Mouse (Mus musculus) heart, embryonic 14.5 days (tissue): ENCODE measurements around the gene Slc35c1. TPM values are rescaled to one million over a fixed set of nuclear protein-coding genes. Genes with fewer than 3 reads are reported as not detected.
A peak's percentile ranks its signal among the peaks of the same experiment; 100 is the strongest.

Experiments
- ATAC-seq: fragments of 200-750 bp; cut with Nextera tagmentation; 2 replicates; pipeline ENCODE4 v1.8.0; 2017; ENCODE audit warnings: low read depth, moderate TSS enrichment; ENCODE audit not compliant: insufficient number of reproducible peaks, insufficient read depth, low FRiP score
- H3K27ac ChIP-seq, 2 experiments: fragments of 200-500 bp in 1 of 2; fragments of 300-500 bp in 1 of 2; sonication (generic) in 1 of 2; replicated peaks in 1 of 2; 2 replicates each; pipeline ENCODE4 v1.5.1; 2012 to 2014; ENCODE audit warnings: low read depth in 2 of 2, low read length in 2 of 2, control low read depth in 1 of 2, mild to moderate bottlenecking in 1 of 2, mixed read lengths in 1 of 2; ENCODE audit not compliant: control insufficient read depth in 1 of 2, insufficient read depth in 1 of 2
- H3K27me3 ChIP-seq: fragments of 300-500 bp; sonication (generic); 2 replicates; pipeline ENCODE4 v1.6.1; 2014; ENCODE audit warnings: mild to moderate bottlenecking, low read length, control low read depth; ENCODE audit not compliant: control insufficient read depth, insufficient read depth
- H3K36me3 ChIP-seq: fragments of 300-500 bp; sonication (generic); 2 replicates; pipeline ENCODE4 v1.6.1; 2014; ENCODE audit warnings: mild to moderate bottlenecking, control low read depth, low read length, mixed read lengths; ENCODE audit not compliant: control insufficient read depth, insufficient read depth
- H3K4me1 ChIP-seq, 2 experiments: fragments of 200-500 bp in 1 of 2; fragments of 300-500 bp in 1 of 2; sonication (generic) in 1 of 2; 2 replicates each; pipeline ENCODE4 v1.6.1; 2012 to 2014; ENCODE audit warnings: low read length in 2 of 2, control low read depth in 1 of 2, mixed read lengths in 1 of 2; ENCODE audit not compliant: control insufficient read depth in 2 of 2, insufficient read depth in 2 of 2
- H3K4me2 ChIP-seq: fragments of 300-500 bp; sonication (generic); 2 replicates; pipeline ENCODE4 v1.6.1; 2014; ENCODE audit warnings: mild to moderate bottlenecking, low read length
- H3K4me3 ChIP-seq, 2 experiments: fragments of 200-500 bp in 1 of 2; fragments of 300-500 bp in 1 of 2; sonication (generic) in 1 of 2; 2 replicates each; pipeline ENCODE4 v1.5.1; 2012 to 2014; ENCODE audit warnings: low read length in 2 of 2, mild to moderate bottlenecking in 2 of 2, control low read depth in 1 of 2, low read depth in 1 of 2, moderate library complexity in 1 of 2; ENCODE audit not compliant: control insufficient read depth in 1 of 2, insufficient read depth in 1 of 2
- H3K9ac ChIP-seq: fragments of 300-500 bp; sonication (generic); 2 replicates; pipeline ENCODE4 v1.6.1; 2014; ENCODE audit warnings: mild to moderate bottlenecking, low read length
- H3K9me3 ChIP-seq: fragments of 300-500 bp; sonication (generic); 2 replicates; pipeline ENCODE4 v1.6.1; 2016; ENCODE audit warnings: low read length, control low read depth; ENCODE audit not compliant: control insufficient read depth
- WGBS: fragments of 180-500 bp; shearing (Covaris S2); extraction: QIAGEN DNeasy Blood & Tissue Kit; methylation state at CpG from one replicate; pipeline ENCODE4 v1.1.7; 2014; 5-methylcytosine and 5-hydroxymethylcytosine counted together
- polyA plus RNA-seq: library from polyadenylated mRNA; unstranded; fragments of >200 nt; fragmentation: Nextera tagmentation; extraction: Ambion mirVana; gene quantifications from 2 replicates; pipeline ENCODE4 v1.2.1, GENCODE M21; 2014

The Slc35c1 gene
- 6.7 and 7.1 TPM in 2 replicates for polyA plus RNA-seq

- Histone ChIP-seq H3K9ac (peak within 1 kb of the TSS; percentile 80), H3K27me3 (peaks cover 4% of the 10 kb centered on the region; the same call in 1 of the 2 replicates), H3K27ac (peak within 1 kb of the TSS; percentile 28 to 75), H3K9me3 (no peaks in the 10 kb centered on the region), H3K36me3 (no peaks in the 10 kb centered on the region), H3K4me1 (peaks cover 9 to 29% of the 10 kb centered on the region in 2 experiments), H3K4me2 (peak within 1 kb of the TSS; percentile 99), H3K4me3 (peak within 1 kb of the TSS; percentile 90 to 93)
- 0 out of 2 replicates have a peak, but pooled peaks have one; percentile 5 for ATAC-seq
- 1% methylated on average over 34 of the region's 34 CpGs for WGBS
These were observed at the start of gene Slc35c1 for GRCm38 (mm10) chr2:92459921-92460707. Gene Slc35c1, minus strand, starts transcription at chr2:92460538.

GRCm38 (mm10) chr2:92505291-92505690 lies 45.0 kb upstream of the Slc35c1 start:
- Histone ChIP-seq H3K27me3 (no peaks in the 10 kb centered on the region), H3K4me3 (no peak overlapping the region), H3K36me3 (no peaks in the 10 kb centered on the region), H3K9ac (no peak overlapping the region), H3K9me3 (no peaks in the 10 kb centered on the region), H3K27ac (no peak overlapping the region), H3K4me1 (no peaks in the 10 kb centered on the region), H3K4me2 (no peak overlapping the region)
- WGBS, result 84% methylated on average over 7 of the region's 7 CpGs
- no peak for ATAC-seq

DNA sequence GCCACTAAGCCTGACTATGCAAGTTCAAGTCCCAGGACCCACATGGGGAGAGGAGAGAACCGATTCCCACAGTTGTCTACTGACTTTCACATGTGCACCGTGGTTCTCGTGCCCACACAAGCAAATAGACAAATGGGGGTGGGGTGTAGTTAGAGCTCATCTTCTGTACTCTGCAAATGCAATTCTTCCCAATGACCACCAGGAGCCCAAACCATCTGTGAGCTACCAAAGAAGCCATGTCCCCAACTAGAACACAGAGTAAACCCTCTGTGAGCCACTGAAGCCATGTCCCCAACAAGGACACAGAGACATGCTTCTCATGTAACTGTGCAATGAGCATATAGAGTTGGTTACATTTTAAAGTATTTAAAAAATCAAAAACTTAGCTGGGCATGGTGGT lies 43.1 kb upstream of the Slc35c1 start:
- H3K4me1 ChIP-seq, result no peaks in the 10 kb centered on the region
- WGBS, result 72% methylated on average over 3 of the region's 3 CpGs
- ATAC-seq, result no peak
- H3K9ac ChIP-seq, result no peak overlapping the region
- no peak overlapping the region for H3K27ac ChIP-seq
- H3K4me3 ChIP-seq, result no peak overlapping the region
- no peaks in the 10 kb centered on the region for H3K27me3 ChIP-seq
- no peak overlapping the region for H3K4me2 ChIP-seq
- H3K9me3 ChIP-seq, result no peaks in the 10 kb centered on the region
- H3K36me3 ChIP-seq, result no peaks in the 10 kb centered on the region

- no peak for ATAC-seq
- Histone ChIP-seq H3K4me2 (no peak overlapping the region), H3K36me3 (no peaks in the 10 kb centered on the region), H3K9me3 (no peaks in the 10 kb centered on the region), H3K4me3 (no peak overlapping the region), H3K9ac (no peak overlapping the region), H3K27ac (no peak overlapping the region), H3K4me1 (peaks cover 0 to 11% of the 10 kb centered on the region in 2 experiments; a peak in 1 of 4 replicates), H3K27me3 (peaks cover 7% of the 10 kb centered on the region; the same call in 1 of the 2 replicates)
- WGBS, result 75% methylated on average over 3 of the region's 3 CpGs
These were observed 39.5 kb upstream of the Slc35c1 start for GRCm38 (mm10) chr2:92499701-92500322.

DNA sequence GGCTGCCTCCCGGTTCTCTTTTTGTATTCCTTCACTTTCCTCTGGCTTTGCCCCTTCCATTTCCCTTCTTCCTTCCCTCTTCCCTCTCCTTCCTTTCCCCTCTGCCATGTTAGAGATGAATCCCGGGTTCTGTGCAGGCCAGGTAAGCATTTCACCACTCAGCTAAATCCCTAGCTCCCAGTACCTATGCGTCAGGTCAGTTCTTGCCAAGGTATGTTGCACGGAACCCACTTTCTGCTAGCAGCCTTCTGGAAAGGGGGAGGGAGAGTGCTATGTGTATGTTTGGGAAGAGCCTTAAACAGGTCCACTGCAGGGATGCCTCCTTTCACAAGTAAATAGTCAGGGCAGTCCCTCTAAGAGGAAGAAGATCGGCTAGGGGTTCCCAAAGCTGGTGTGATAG lies 36.8 kb upstream of the Slc35c1 start:
- H3K9ac ChIP-seq, result no peak overlapping the region
- H3K4me2 ChIP-seq, result no peak overlapping the region
- peaks cover 2 to 16% of the 10 kb centered on the region in 2 experiments; a peak in 3 of 4 replicates for H3K4me1 ChIP-seq
- peaks cover 7% of the 10 kb centered on the region; the same call in 1 of the 2 replicates for H3K27me3 ChIP-seq
- 68% methylated on average over 5 of the region's 5 CpGs for WGBS
- H3K36me3 ChIP-seq, result no peaks in the 10 kb centered on the region
- H3K4me3 ChIP-seq, result no peak overlapping the region
- no peak for ATAC-seq
- no peak overlapping the region for H3K27ac ChIP-seq
- no peaks in the 10 kb centered on the region for H3K9me3 ChIP-seq

GRCm38 (mm10) chr2:92496681-92497080 lies 36.3 kb upstream of the Slc35c1 start:
- Histone ChIP-seq H3K9me3 (no peaks in the 10 kb centered on the region), H3K9ac (no peak overlapping the region), H3K4me2 (no peak overlapping the region), H3K27ac (no peak overlapping the region), H3K4me3 (no peak overlapping the region), H3K36me3 (no peaks in the 10 kb centered on the region), H3K27me3 (peaks cover 7% of the 10 kb centered on the region; the same call in 1 of the 2 replicates), H3K4me1 (peaks cover 4 to 20% of the 10 kb centered on the region in 2 experiments; a peak in 3 of 4 replicates)
- 0 out of 2 replicates have a peak, but pooled peaks have one; percentile 8 for ATAC-seq
- 51% methylated on average over 10 of the region's 10 CpGs for WGBS

GRCm38 (mm10) chr2:92494956-92495355 lies 34.6 kb upstream of the Slc35c1 start:
- H3K4me1 ChIP-seq, result peaks cover 8 to 30% of the 10 kb centered on the region in 2 experiments; a peak in 3 of 4 replicates
- WGBS, result 81% methylated on average over 3 of the region's 3 CpGs
- no peaks in the 10 kb centered on the region for H3K36me3 ChIP-seq
- H3K27me3 ChIP-seq, result peaks cover 7% of the 10 kb centered on the region; the same call in 1 of the 2 replicates
- no peak overlapping the region for H3K4me2 ChIP-seq
- H3K27ac ChIP-seq, result no peak overlapping the region
- ATAC-seq, result no peak
- H3K9ac ChIP-seq, result no peak overlapping the region
- no peak overlapping the region for H3K4me3 ChIP-seq
- H3K9me3 ChIP-seq, result no peaks in the 10 kb centered on the region
